Mouse (Mus musculus) heart, postnatal 0 days (tissue): Measurements from ENCODE around the gene Scel.

ENCODE experiments used
- CTCF ChIP-seq: IDR thresholded peaks from 2 replicates; pipeline ENCODE4 v1.5.1; 2016; ENCODE audit warnings: antibody characterized with exemption, control low read depth, low read depth
- EP300 ChIP-seq: IDR thresholded peaks from 2 replicates; pipeline ENCODE4 v1.6.1; 2016; ENCODE audit warnings: antibody characterized with exemption, low read depth

GRCm38 (mm10) chr14:103621207-103621606 lies 108.1 kb downstream of the Scel start:
- no peak for TF ChIP-seq CTCF
- TF ChIP-seq EP300, result no peak
